Mouse (Mus musculus) midbrain, embryonic 14.5 days (tissue): ENCODE measurements around the gene Nck2. TPM values are rescaled to one million over a fixed set of nuclear protein-coding genes. Genes with fewer than 3 reads are reported as not detected.

ENCODE experiments used
- ATAC-seq: fragments of 200-750 bp; cut with Nextera tagmentation; 2 replicates; pipeline ENCODE4 v1.8.0; 2017; ENCODE audit warnings: moderate number of reproducible peaks, moderate library complexity; ENCODE audit not compliant: low FRiP score, low TSS enrichment
- DNase-seq: peaks from one replicate; pipeline ENCODE4 v3.0.0-alpha.2; 2015
- H3K27ac ChIP-seq: fragments of 300-500 bp; sonication (generic); replicated peaks from 2 replicates; pipeline ENCODE4 v1.5.1; 2014; ENCODE audit warnings: mild to moderate bottlenecking, low read depth, low read length, moderate library complexity
- H3K27me3 ChIP-seq: fragments of 300-500 bp; sonication (generic); 2 replicates; pipeline ENCODE4 v1.6.1; 2014; ENCODE audit warnings: low read length, control low read depth, mixed read lengths; ENCODE audit not compliant: control insufficient read depth, insufficient read depth
- H3K36me3 ChIP-seq: fragments of 300-500 bp; sonication (generic); 2 replicates; pipeline ENCODE4 v1.6.1; 2014; ENCODE audit warnings: low read length, control low read depth; ENCODE audit not compliant: control insufficient read depth, insufficient read depth
- H3K4me1 ChIP-seq: fragments of 300-500 bp; sonication (generic); 2 replicates; pipeline ENCODE4 v1.6.1; 2014; ENCODE audit warnings: mild to moderate bottlenecking, antibody characterized with exemption, low read length, control low read depth; ENCODE audit not compliant: control insufficient read depth, insufficient read depth
- H3K4me2 ChIP-seq: fragments of 300-500 bp; sonication (generic); 2 replicates; pipeline ENCODE4 v1.6.1; 2014; ENCODE audit warnings: mild to moderate bottlenecking, low read length, moderate library complexity
- H3K4me3 ChIP-seq: fragments of 300-500 bp; sonication (generic); replicated peaks from 2 replicates; pipeline ENCODE4 v1.5.1; 2014; ENCODE audit warnings: low read depth, low read length
- H3K9ac ChIP-seq: fragments of 300-500 bp; sonication (generic); replicated peaks from 2 replicates; pipeline ENCODE4 v1.6.1; 2014; ENCODE audit warnings: mild to moderate bottlenecking, low read length, moderate library complexity
- H3K9me3 ChIP-seq: fragments of 300-500 bp; sonication (generic); 2 replicates; pipeline ENCODE4 v1.6.1; 2016; ENCODE audit warnings: low read length, control low read depth, mixed read lengths; ENCODE audit not compliant: control insufficient read depth
- WGBS: fragments of 180-500 bp; shearing (Covaris S2); extraction: QIAGEN DNeasy Blood & Tissue Kit; methylation state at CpG from one replicate; pipeline ENCODE4 v1.1.7; 2014; 5-methylcytosine and 5-hydroxymethylcytosine counted together
- polyA plus RNA-seq: library from polyadenylated mRNA; unstranded; fragments of >200 nt; fragmentation: Nextera tagmentation; extraction: Ambion mirVana; gene quantifications from 2 replicates; pipeline ENCODE4 v1.2.1, GENCODE M21; 2014

Nck2 gene
- polyA plus RNA-seq, 1 experiment from 2014 or later = 38.8 TPM

DNA sequence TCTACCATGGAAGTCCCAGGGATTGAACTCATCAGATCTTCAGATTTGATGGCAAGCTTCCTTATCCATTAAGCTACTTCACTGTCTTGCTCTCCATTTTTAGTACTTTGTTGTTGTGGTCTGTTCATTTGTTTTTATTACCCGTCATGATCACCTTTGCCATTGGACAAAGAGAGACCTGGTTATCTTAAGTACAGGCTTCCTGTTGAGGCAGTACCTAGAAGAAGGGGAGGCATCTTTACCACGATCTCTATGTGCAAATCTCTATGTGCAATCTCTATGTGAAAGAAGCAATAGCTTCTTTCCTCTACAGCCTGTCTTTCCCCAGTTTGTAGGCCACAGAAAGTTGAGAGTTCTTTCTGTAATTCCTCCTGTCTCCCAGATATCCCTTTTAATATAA is 91.9 kb downstream of the Nck2 start:
- DNase-seq = no peak
- H3K4me2 ChIP-seq = no peak overlapping the region
- no peak overlapping the region for H3K9ac ChIP-seq
- WGBS = 91% methylated on average over 2 of the region's 2 CpGs
- H3K27me3 ChIP-seq = no peaks in the 10 kb centered on the region
- H3K36me3 ChIP-seq = no peaks in the 10 kb centered on the region
- H3K4me1 ChIP-seq = peaks cover 4% of the 10 kb centered on the region; the same call in 1 of the 2 replicates
- ATAC-seq = no peak
- no peak overlapping the region for H3K27ac ChIP-seq
- no peak overlapping the region for H3K4me3 ChIP-seq
- no peaks in the 10 kb centered on the region for H3K9me3 ChIP-seq

DNA sequence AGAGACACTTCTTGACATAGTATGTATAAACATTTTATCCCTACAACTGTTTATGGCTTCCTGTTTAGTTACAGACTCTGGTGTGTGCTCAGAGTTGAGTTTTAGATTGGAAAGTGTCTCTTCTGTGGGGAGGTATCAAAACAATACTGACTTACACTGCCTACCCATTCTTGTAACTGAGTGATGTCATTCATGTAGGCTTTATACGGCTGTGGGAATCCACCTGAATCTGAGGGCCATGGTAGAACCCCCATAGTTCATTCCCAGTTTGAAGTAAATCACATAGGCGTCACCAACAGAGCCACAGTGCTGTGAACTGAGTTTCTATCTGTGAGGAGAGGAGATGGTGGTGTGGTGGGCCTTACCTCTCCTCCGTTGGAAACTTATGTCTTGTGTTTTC is 92.6 kb downstream of the Nck2 start:
- no peak for ATAC-seq

DNA sequence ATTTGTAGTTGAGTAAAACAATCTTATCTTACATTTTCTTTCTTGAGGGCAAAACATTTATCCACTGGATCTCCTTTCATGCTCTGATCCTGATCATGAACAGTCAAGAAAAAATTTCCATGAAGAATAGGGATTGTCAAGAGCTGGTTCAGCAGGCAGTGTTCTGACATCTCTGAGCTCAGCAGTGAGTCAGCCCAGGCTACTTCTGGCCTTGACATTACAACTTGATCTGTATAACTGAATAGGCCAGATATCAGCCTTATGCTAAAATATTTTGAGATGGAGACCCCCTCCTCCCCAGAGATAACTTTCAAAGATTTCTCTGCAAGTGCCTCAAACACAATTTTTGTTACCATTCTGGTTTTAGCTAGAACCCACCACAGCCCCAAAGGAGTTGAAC is 93.1 kb downstream of the Nck2 start:
- Histone ChIP-seq H3K9me3 (no peaks in the 10 kb centered on the region), H3K36me3 (no peaks in the 10 kb centered on the region), H3K4me3 (no peak overlapping the region), H3K27me3 (no peaks in the 10 kb centered on the region), H3K9ac (no peak overlapping the region), H3K27ac (no peak overlapping the region), H3K4me1 (peaks cover 6% of the 10 kb centered on the region; the same call in 1 of the 2 replicates), H3K4me2 (no peak overlapping the region)
- DNase-seq = no peak
- no peak for ATAC-seq

More for the DNA sequence above, 92.6 kb downstream of the Nck2 start:
- H3K4me3 ChIP-seq = no peak overlapping the region
- H3K27me3 ChIP-seq = no peaks in the 10 kb centered on the region
- no peaks in the 10 kb centered on the region for H3K9me3 ChIP-seq
- no peak overlapping the region for H3K9ac ChIP-seq
- no peak overlapping the region for H3K4me2 ChIP-seq
- 90% methylated on average over 3 of the region's 3 CpGs for WGBS
- H3K36me3 ChIP-seq = no peaks in the 10 kb centered on the region
- DNase-seq = no peak
- no peak overlapping the region for H3K27ac ChIP-seq
- peaks cover 4% of the 10 kb centered on the region; the same call in 1 of the 2 replicates for H3K4me1 ChIP-seq

DNA sequence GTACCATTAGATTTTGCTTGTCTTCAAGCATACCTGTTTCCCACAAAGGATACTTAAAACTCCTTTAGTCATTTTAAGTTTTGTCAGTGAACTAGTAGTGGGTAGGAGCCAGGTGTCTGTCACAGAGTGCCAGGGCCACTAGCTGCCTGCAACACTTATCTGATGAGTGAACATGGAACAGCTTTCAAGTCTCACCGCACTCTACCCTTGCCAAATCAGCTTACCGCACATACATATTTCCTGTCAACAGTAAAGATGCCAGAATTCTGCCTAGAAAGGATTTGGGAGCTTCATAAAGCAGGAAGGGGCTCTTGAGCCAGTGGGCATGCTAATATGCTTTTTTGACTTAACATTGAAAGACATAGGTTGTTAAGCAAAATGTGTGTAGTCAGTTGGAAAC is 94.3 kb downstream of the Nck2 start:
- WGBS = 97% methylated on average over 2 of the region's 2 CpGs
- no peak for ATAC-seq
- Histone ChIP-seq H3K9me3 (no peaks in the 10 kb centered on the region), H3K9ac (no peak overlapping the region), H3K27ac (no peak overlapping the region), H3K27me3 (no peaks in the 10 kb centered on the region), H3K4me3 (no peak overlapping the region), H3K36me3 (no peaks in the 10 kb centered on the region), H3K4me1 (peaks cover 10% of the 10 kb centered on the region; the same call in 1 of the 2 replicates), H3K4me2 (no peak overlapping the region)
- no peak for DNase-seq

DNA sequence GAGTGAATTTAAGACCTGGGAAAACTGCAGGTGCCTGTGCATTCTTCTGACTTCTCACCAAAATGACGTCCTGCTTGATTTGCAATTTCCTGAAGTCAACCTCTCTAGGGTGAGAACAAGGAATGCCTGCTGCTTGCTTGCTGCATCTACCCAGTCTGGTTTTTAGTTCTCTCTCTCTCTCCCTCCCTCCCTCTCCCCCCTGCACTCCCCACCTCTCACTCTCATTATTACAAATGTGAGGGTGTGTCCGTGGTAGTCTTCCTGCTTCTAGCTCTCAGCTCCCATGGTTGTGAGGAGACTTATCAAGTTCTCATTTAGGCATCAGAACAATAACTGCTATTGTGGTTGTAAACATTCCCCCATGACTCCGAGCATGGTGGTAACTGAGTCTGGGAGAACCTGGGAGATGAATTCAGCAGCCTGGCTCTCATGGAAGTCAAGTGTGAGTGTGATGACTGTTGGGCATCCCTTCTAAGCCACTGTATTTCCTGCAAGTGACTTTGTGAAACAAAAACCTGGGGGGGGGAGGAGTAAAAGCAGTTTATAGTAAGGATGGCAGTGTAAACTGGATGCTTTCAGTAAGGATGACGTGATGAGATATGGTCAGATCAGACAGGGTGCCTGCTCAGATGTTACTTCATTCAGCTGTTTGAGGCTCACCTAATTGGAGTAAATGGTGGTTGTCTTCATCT is 95.5 kb downstream of the Nck2 start:
- Histone ChIP-seq H3K9me3 (no peaks in the 10 kb centered on the region), H3K4me3 (no peak overlapping the region), H3K4me2 (no peak overlapping the region), H3K4me1 (peaks cover 7% of the 10 kb centered on the region; the same call in 1 of the 2 replicates), H3K27ac (no peak overlapping the region), H3K27me3 (no peaks in the 10 kb centered on the region), H3K9ac (no peak overlapping the region), H3K36me3 (no peaks in the 10 kb centered on the region)
- 88% methylated on average over 4 of the region's 4 CpGs for WGBS
- DNase-seq (no peak), ATAC-seq (no peak)

DNA sequence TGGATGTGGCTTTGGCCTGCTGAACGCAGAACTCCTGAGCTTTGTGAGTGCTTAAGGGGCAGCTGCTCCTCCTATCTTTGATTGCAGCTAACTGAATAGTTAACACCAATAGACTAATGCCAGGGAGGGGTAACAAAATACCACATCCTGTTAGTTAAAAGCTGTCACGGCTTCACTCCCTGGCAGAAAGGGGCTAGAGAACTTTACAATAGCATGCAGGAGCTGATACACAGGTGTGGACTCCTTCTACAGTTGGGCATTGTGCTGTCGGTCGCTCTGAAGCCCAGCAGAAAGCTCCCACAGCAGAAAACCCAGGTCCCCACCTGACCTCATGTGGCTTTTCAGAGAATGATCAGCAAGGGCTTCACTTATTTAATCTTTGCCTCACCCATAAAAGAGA is 98.0 kb downstream of the Nck2 start:
- no peak overlapping the region for H3K4me2 ChIP-seq
- H3K27ac ChIP-seq = no peak overlapping the region
- H3K9me3 ChIP-seq = no peaks in the 10 kb centered on the region
- 0 out of 2 replicates have a peak, but pooled peaks cover 9% of the 10 kb centered on the region for H3K4me1 ChIP-seq
- H3K27me3 ChIP-seq = no peaks in the 10 kb centered on the region
- no peak overlapping the region for H3K9ac ChIP-seq
- no peak overlapping the region for H3K4me3 ChIP-seq
- 47% methylated on average over 4 of the region's 4 CpGs for WGBS
- ATAC-seq (no peak), DNase-seq (no peak)
- H3K36me3 ChIP-seq = no peaks in the 10 kb centered on the region

DNA sequence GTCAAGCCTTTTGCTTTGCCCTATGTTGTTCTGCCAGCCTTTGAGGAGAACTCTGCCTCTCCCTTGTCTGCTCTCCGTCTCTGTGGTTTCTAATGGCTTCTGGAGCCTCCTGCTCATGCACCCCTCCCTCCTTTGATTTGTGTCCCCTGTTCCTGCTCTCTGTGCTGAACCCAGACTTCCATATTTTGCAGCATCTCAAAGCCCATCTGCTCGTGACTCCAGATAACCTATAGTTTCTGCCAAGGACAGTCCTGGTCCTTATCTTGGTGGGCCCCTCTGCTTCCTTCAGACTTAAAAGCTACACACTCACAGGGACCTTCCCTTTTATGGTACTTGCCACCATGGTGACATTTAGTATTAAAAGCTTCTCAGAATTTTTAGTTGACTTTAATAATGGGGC is 103.3 kb downstream of the Nck2 start:
- H3K36me3 ChIP-seq = no peaks in the 10 kb centered on the region
- no peak overlapping the region for H3K27ac ChIP-seq
- H3K9me3 ChIP-seq = no peaks in the 10 kb centered on the region
- no peaks in the 10 kb centered on the region for H3K27me3 ChIP-seq
- no peak for DNase-seq
- 91% methylated on average over 2 of the region's 2 CpGs for WGBS
- 0 out of 2 replicates have a peak, but pooled peaks cover 5% of the 10 kb centered on the region for H3K4me1 ChIP-seq
- no peak overlapping the region for H3K9ac ChIP-seq
- no peak for ATAC-seq
- H3K4me2 ChIP-seq = no peak overlapping the region
- H3K4me3 ChIP-seq = no peak overlapping the region

DNA sequence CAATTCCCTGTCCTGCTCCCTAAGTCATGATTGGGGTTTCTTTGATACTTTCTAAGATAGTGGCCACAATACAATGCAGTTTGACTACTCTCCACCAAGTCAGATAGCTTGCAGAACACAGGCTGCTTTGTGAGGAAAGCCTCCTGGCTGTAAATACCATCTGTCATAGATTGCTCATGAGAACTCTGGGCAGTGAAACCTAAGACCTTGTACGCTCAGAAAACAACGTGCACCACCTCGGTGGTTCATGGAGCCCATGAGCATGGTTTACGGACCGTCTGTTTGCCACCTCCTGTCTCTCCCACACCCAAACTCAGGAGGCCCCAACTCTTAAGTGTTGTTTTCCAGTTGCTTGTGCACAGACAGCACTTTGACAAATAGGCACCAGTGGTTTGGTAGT is 104.4 kb downstream of the Nck2 start:
- ATAC-seq (no peak), DNase-seq (no peak)
- H3K27me3 ChIP-seq = no peaks in the 10 kb centered on the region
- no peak overlapping the region for H3K27ac ChIP-seq
- 96% methylated on average over 5 of the region's 5 CpGs for WGBS
- no peak overlapping the region for H3K4me3 ChIP-seq
- H3K4me1 ChIP-seq = 0 out of 2 replicates have a peak, but pooled peaks cover 3% of the 10 kb centered on the region
- no peaks in the 10 kb centered on the region for H3K9me3 ChIP-seq
- no peak overlapping the region for H3K9ac ChIP-seq
- H3K4me2 ChIP-seq = no peak overlapping the region
- 0 out of 2 replicates have a peak, but pooled peaks cover 3% of the 10 kb centered on the region for H3K36me3 ChIP-seq

DNA sequence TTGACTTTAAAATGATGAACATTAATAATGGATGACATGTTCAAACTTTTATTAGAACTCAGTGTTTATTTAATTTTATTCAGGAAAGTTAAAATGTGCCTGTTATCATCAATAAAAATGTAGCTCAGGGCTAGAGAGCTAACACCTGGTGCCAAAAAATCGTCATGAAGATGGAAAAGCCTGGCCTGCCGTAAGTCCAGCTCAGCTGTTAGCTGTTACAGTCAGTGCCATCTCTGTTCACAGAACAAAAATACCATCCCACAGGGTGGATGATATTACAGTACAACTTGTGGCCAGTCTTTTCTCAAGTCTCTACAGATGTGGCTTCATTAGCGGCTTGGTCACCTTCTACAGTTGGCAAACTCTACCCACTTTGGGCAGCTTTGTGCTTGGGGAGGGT is 106.1 kb downstream of the Nck2 start:
- Histone ChIP-seq H3K4me2 (no peak overlapping the region), H3K27ac (no peak overlapping the region), H3K9me3 (no peaks in the 10 kb centered on the region), H3K4me3 (no peak overlapping the region), H3K27me3 (no peaks in the 10 kb centered on the region), H3K4me1 (no peaks in the 10 kb centered on the region), H3K9ac (no peak overlapping the region), H3K36me3 (peaks cover 18% of the 10 kb centered on the region)
- no peak for DNase-seq
- WGBS = 80% methylated on average over 3 of the region's 3 CpGs
- ATAC-seq = no peak
